Mouse (Mus musculus) liver (tissue): ENCODE results near the gene Bex4.
"Not testable (repeated sequence)": the region's sequence is repeated elsewhere in the genome, so short reads cannot be mapped to it uniquely, and the experiment has no call there.

Experiments used
- DNase-seq: peaks from one replicate; pipeline ENCODE4 v3.0.0-alpha.2; 2020; ENCODE audit warnings: mixed read lengths

Gene Bex4

GRCm38 (mm10) chrX:136138827-136139639, at the start of gene Bex4:
Gene Bex4 (plus strand): TSS chrX:136138996.
- not testable (repeated sequence) for DNase-seq

- DNase-seq: no peak
Observed at GRCm38 (mm10) chrX:136092497-136093279, 46.1 kb upstream of the Bex4 start.

GRCm38 (mm10) chrX:136094421-136094820, 44.4 kb upstream of the Bex4 start:
- DNase-seq: no peak

- DNase-seq: no peak
Observed at GRCm38 (mm10) chrX:136104046-136104723, 34.6 kb upstream of the Bex4 start.

- DNase-seq: no peak
Observed at GRCm38 (mm10) chrX:136104724-136105088, 34.1 kb upstream of the Bex4 start.

GRCm38 (mm10) chrX:136107942-136108341, 30.9 kb upstream of the Bex4 start:
- peak; percentile 12 for DNase-seq

- DNase-seq: no peak
Observed at GRCm38 (mm10) chrX:136115015-136115414, 23.8 kb upstream of the Bex4 start.

- DNase-seq: peak; percentile 29
Observed at GRCm38 (mm10) chrX:136115419-136115961, 23.3 kb upstream of the Bex4 start.

GRCm38 (mm10) chrX:136127038-136127743, 11.6 kb upstream of the Bex4 start:
- peak; percentile 9 for DNase-seq

GRCm38 (mm10) chrX:136127744-136128064, 11.1 kb upstream of the Bex4 start:
- DNase-seq: peak; percentile 69

GRCm38 (mm10) chrX:136135559-136135958, 3.2 kb upstream of the Bex4 start:
- DNase-seq: peak; percentile 59

GRCm38 (mm10) chrX:136139640-136140004, 826 bp downstream of the Bex4 start:
- peak; percentile 42 for DNase-seq

- no peak for DNase-seq
Observed at GRCm38 (mm10) chrX:136141385-136141784, 2.6 kb downstream of the Bex4 start.

GRCm38 (mm10) chrX:136143711-136144110, 4.9 kb downstream of the Bex4 start:
- no peak for DNase-seq

- no peak for DNase-seq
Observed at GRCm38 (mm10) chrX:136144195-136144594, 5.4 kb downstream of the Bex4 start.

- DNase-seq: peak; percentile 48
Observed at GRCm38 (mm10) chrX:136170625-136171024, 31.8 kb downstream of the Bex4 start.

- peak; percentile 77 for DNase-seq
Observed at GRCm38 (mm10) chrX:136171189-136172117, 32.7 kb downstream of the Bex4 start.

- DNase-seq: peak; percentile 83
Observed at GRCm38 (mm10) chrX:136172118-136172551, 33.3 kb downstream of the Bex4 start, which contains the start of gene Tceal8. Gene Tceal8 (minus strand): TSS chrX:136172342.

- no peak for DNase-seq
Observed at GRCm38 (mm10) chrX:136172786-136173185, 34.0 kb downstream of the Bex4 start.

GRCm38 (mm10) chrX:136180897-136181553, 42.2 kb downstream of the Bex4 start:
- DNase-seq: no peak

GRCm38 (mm10) chrX:136183107-136183506, 44.3 kb downstream of the Bex4 start:
- no peak for DNase-seq
